Mouse (Mus musculus): ENCODE data around the gene Mlana. TPM values are rescaled to one million over a fixed set of nuclear protein-coding genes. Genes with fewer than 3 reads are reported as not detected.

Gene Mlana
- polyA plus RNA-seq, 1 experiment from 2014 or later = 0.26 TPM

Other genes starting within 250 kb of the Mlana start
- 10.8 and 11.8 TPM in 2 replicates for gene Ric1, start 175.5 kb upstream of the Mlana start, polyA plus RNA-seq (2014; fragmentation: Nextera tagmentation; extraction: Ambion mirVana)
- gene Ermp1, start 49.4 kb upstream of the Mlana start, polyA plus RNA-seq (2014; fragmentation: Nextera tagmentation; extraction: Ambion mirVana) = 12.9 and 13.6 TPM in 2 replicates
- gene 9930021J03Rik, start 108.2 kb downstream of the Mlana start, polyA plus RNA-seq (2014; fragmentation: Nextera tagmentation; extraction: Ambion mirVana) = 7.7 and 8.0 TPM in 2 replicates
- 47.8 and 49.2 TPM in 2 replicates for gene Ranbp6, start 115.2 kb downstream of the Mlana start, polyA plus RNA-seq (2014; fragmentation: Nextera tagmentation; extraction: Ambion mirVana)
- 0.48 and 0.61 TPM in 2 replicates for gene Il33, start 227.3 kb downstream of the Mlana start, polyA plus RNA-seq (2014; fragmentation: Nextera tagmentation; extraction: Ambion mirVana)

Measured in midbrain, embryonic 11.5 days (tissue).